Comparison of ENCODE assay signal across 8 mouse cellular contexts in the genomic region with DNA sequence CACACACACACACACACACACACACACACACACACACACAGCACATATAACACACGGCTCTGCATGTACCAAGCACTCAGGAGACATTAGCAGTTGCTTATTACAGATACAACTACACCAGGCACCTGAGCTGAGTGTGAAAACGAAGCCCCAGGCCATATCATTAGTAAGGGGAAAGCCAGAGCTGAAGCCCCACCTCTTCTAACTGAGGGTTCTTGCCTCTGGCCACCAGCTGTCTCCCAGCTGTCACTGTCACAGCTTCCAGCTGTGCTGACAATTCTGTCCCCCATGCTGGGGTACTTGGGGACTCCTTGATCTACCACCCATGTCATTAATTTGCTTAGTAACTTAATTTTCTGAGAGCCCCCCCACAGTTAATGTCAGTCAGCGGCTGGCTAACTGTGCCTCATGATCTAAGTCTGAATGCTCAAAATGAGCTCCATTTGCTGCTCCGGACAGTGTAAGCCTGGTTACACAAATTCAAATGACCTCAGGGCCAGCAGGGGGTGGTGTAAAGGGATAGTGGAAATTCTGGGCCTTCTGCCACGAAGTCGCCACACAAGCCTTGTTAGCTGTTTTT. TPM values are rescaled to one million over a fixed set of nuclear protein-coding genes. Genes with fewer than 3 reads are reported as not detected.
A peak's percentile ranks its signal among the peaks of the same experiment; 100 is the strongest.
DNase-seq lines count a peak whose midpoint lies in the region; ATAC-seq lines count a peak whose summit lies in the region.

No protein-coding gene starts in this region.

- intact Hi-C loops in left cerebral cortex, postnatal 4 days (cut with DNase I), result loop anchor here (2.0 to 10.0 kb wide), 3 partner anchors 564 to 1088 kb away; no protein-coding TSS in a partner anchor

- H3K36me3 ChIP-seq in embryonic facial prominence, embryonic 10.5 days (replicated peaks), result no peaks in the 10 kb centered on the region
- H3K36me3 ChIP-seq in hindbrain, embryonic 12.5 days, result no peaks in the 10 kb centered on the region
- no peaks in the 10 kb centered on the region for H3K36me3 ChIP-seq in limb, embryonic 15.5 days

- no peak overlapping the region for H3K27ac ChIP-seq in embryonic facial prominence, embryonic 10.5 days (replicated peaks)
- H3K27ac ChIP-seq in hindbrain, embryonic 12.5 days, result 0 out of 2 replicates have a peak overlapping the region, but pooled peaks have one; percentile 23
- H3K27ac ChIP-seq in limb, embryonic 15.5 days, result no peak overlapping the region

- ATAC-seq in hindbrain, embryonic 12.5 days (ENCODE audit: low FRiP score), result peak; percentile 69
- ATAC-seq in limb, embryonic 15.5 days (ENCODE audit: insufficient number of reproducible peaks, low FRiP score, low TSS enrichment, low read depth), result 0 out of 2 replicates have a peak, but pooled peaks have one; percentile 41
- ATAC-seq in inflammation-experienced regulatory T-cells, adult 6 months, result no peak

- H3K27me3 ChIP-seq in embryonic facial prominence, embryonic 10.5 days (replicated peaks; ENCODE audit: low read depth, poor library complexity, severe bottlenecking), result peaks cover 27% of the 10 kb centered on the region
- H3K27me3 ChIP-seq in hindbrain, embryonic 12.5 days, result peaks cover 9% of the 10 kb centered on the region; the same call in 1 of the 2 replicates
- H3K27me3 ChIP-seq in limb, embryonic 15.5 days, result no peaks in the 10 kb centered on the region

- H3K9ac ChIP-seq in hindbrain, embryonic 12.5 days, result no peak overlapping the region
- H3K9ac ChIP-seq in limb, embryonic 15.5 days, result no peak overlapping the region

- DNase-seq in left cerebral cortex, postnatal 4 days, result peak; percentile 81
- DNase-seq in left cerebral cortex, adult 11 months (ENCODE audit: low spot score), result no peak
- peak; percentile 50 for DNase-seq in embryonic facial prominence, embryonic 10.5 days (ENCODE audit: low spot score)
- DNase-seq in neural tube, embryonic 10.5 days (ENCODE audit: extremely low spot score, low spot score), result peak; percentile 43
- no peak for DNase-seq in layer of hippocampus, adult 9-11 months

- H3K4me2 ChIP-seq in hindbrain, embryonic 12.5 days (replicated peaks), result peak overlapping the region; percentile 3; the same call in 1 of the 2 replicates
- H3K4me2 ChIP-seq in limb, embryonic 15.5 days, result no peak overlapping the region

- 7% methylated on average over 6 of the region's 6 CpGs for WGBS in embryonic facial prominence, embryonic 10.5 days
- 8% methylated on average over 6 of the region's 6 CpGs for WGBS in hindbrain, embryonic 12.5 days
- WGBS in limb, embryonic 15.5 days, result 6% methylated on average over 6 of the region's 6 CpGs

- H3K4me1 ChIP-seq in embryonic facial prominence, embryonic 10.5 days, result peaks cover 26% of the 10 kb centered on the region
- peaks cover 8% of the 10 kb centered on the region for H3K4me1 ChIP-seq in hindbrain, embryonic 12.5 days
- peaks cover 5% of the 10 kb centered on the region; the same call in 1 of the 2 replicates for H3K4me1 ChIP-seq in limb, embryonic 15.5 days

- H3K4me3 ChIP-seq in embryonic facial prominence, embryonic 10.5 days, result no peak overlapping the region
- H3K4me3 ChIP-seq in hindbrain, embryonic 12.5 days, result no peak overlapping the region
- H3K4me3 ChIP-seq in limb, embryonic 15.5 days, result no peak overlapping the region

- H3K9me3 ChIP-seq in embryonic facial prominence, embryonic 10.5 days, result no peaks in the 10 kb centered on the region
- no peaks in the 10 kb centered on the region for H3K9me3 ChIP-seq in hindbrain, embryonic 12.5 days (replicated peaks)
- H3K9me3 ChIP-seq in limb, embryonic 15.5 days, result no peaks in the 10 kb centered on the region

RNA-seq across cellular contexts. Expression of gene Max, which starts 38.8 kb away (rescaled TPM):
- total RNA-seq in left cerebral cortex, postnatal 4 days (2021), result 10 to 100 TPM; 78.8 to 80.9 TPM
- polyA plus RNA-seq in embryonic facial prominence, embryonic 10.5 days (2016; fragmentation: Nextera tagmentation; extraction: Ambion mirVana), result 9.8 and 13.1 TPM in 2 replicates
- polyA plus RNA-seq in hindbrain, embryonic 12.5 days (2016; fragmentation: Nextera tagmentation; extraction: Ambion mirVana), result 14.3 and 17.2 TPM in 2 replicates
- 16.7 and 20.1 TPM in 2 replicates for polyA plus RNA-seq in limb, embryonic 15.5 days (2015; fragmentation: Nextera tagmentation; extraction: Ambion mirVana)
- polyA plus RNA-seq in inflammation-experienced regulatory T-cells, adult 6 months (2017; shearing (Covaris generic)), result 100 to 1,000 TPM in 1 of 3 experiments, 10 to 100 TPM in 2; 39.5 to 114 (median 83.1) TPM

Comparison
In these comparisons a context has a peak if more than half of its experiments do, and no peak if none do; other contexts are left out.
1. DNase-seq: peak in left cerebral cortex, postnatal 4 days (single experiment), embryonic facial prominence, embryonic 10.5 days (single experiment) and neural tube, embryonic 10.5 days (single experiment); none in left cerebral cortex, adult 11 months (single experiment) and layer of hippocampus, adult 9-11 months (single experiment).